Mouse (Mus musculus) heart, adult 11 months (tissue): ENCODE results near the gene Mblac1.

Experiments used
- DNase-seq: peaks from one replicate; pipeline ENCODE4 v3.0.0; 2022

Mblac1 gene

GRCm38 (mm10) chr5:138219864-138220263 lies 25.8 kb downstream of the Mblac1 start:
- DNase-seq = no peak

GRCm38 (mm10) chr5:138222111-138222510 lies 28.0 kb downstream of the Mblac1 start:
- DNase-seq = peak; percentile 96

GRCm38 (mm10) chr5:138223287-138223686 lies 29.2 kb downstream of the Mblac1 start:
- peak; percentile 78 for DNase-seq

GRCm38 (mm10) chr5:138225700-138226099 lies 31.6 kb downstream of the Mblac1 start, which contains the start of gene Nxpe5:
Gene Nxpe5 (plus strand): TSS chr5:138225898.
- peak; percentile 75 for DNase-seq

DNA sequence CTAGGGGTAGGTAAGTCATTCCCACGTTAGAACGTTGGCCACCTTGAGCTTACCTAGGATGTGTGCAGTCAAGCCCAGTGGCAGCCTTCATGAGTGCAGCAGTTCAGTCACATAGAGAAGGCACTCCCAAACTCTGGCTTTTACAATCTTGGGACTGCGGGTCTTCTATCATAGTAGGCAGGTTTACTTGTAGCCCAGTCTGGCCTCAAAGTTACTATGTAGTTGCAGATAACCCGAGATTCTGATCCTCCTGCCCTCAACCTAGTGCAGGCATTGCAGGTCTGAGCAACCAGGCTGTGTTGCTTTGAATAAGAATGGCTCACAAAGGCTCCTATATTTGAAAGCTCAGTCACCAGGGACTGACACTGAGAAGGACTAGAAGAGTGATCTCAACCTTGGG lies 32.4 kb downstream of the Mblac1 start:
- peak; percentile 78 for DNase-seq

DNA sequence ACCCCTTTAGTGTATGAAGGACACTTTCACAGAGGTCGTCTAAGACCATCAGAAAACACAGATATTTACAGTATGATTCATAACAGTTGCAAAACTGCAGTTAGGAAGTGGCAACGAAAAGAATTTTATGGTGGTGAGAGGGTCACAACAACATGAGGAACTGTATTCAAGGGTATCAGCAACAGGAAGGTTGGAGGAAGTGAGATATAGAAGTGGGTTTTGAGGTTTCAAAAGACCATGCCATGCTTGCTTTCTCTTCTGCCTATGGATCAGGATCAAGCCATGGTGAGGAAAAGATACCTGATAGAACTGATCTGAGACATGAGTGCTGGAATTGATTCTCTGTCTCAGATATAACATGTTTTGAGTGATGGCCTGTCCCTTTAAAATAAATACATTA lies 33.3 kb downstream of the Mblac1 start:
- peak; percentile 88 for DNase-seq

- peak; percentile 83 for DNase-seq
Measured at GRCm38 (mm10) chr5:138228026-138228425, 33.9 kb downstream of the Mblac1 start.

DNA sequence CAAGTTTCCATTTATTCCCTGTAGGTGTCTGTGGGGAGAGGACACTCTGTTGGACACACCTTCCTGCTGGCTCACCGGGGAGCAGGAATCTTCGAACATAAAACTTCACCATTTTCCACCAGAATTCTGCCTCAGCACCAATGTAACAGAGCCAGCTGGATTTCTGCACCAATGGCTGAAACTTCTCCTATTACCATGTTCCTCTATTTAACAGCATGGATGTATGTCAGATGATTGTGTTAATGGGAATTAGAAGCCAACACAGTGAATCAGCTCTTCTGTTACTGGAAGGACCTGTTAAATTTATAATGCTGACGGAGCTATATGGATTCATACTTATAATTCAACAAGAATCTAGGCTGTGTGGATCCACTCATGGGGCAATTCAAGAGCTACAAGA lies 35.4 kb downstream of the Mblac1 start:
- DNase-seq = peak; percentile 85

- no peak for DNase-seq
Measured at GRCm38 (mm10) chr5:138233778-138234177, 39.7 kb downstream of the Mblac1 start.

DNA sequence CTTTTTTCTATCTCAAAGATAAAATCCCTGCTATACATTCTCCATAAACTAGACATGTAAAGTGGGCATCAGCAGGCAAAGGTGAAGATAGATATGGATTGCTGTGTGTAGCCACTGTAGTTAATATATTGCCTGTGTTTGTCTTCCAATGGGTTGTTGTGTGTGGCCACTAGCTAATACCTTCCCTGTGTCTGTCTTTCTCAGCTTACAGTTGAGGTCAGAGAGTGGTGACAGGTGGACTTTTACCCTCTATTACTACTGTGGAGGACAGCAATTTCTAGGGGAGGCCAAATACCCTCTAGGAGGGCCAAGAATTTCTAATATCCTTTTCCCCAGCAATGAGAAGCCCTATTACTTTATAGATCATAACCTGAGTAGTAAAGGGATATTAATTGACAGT lies 40.1 kb downstream of the Mblac1 start:
- no peak for DNase-seq

GRCm38 (mm10) chr5:138241511-138241910 lies 47.4 kb downstream of the Mblac1 start:
- DNase-seq = peak; percentile 75
